Mouse (Mus musculus) T-helper 17 cell (primary cell): ENCODE measurements around the gene Haghl.

ENCODE experiments used
- in situ Hi-C, 2 experiments: fragments of 300-600 bp; cut with MboI, MseI; formaldehyde crosslinking; loops; 1 replicate in 1 of 2; 2 replicates in 1 of 2; pipeline ENCODE4 v1.15.1; 2025; ENCODE audit warnings: high pct_unique_total_duplicates in 2 of 2

Gene Haghl

GRCm38 (mm10) chr17:25786781-25787504 is 1.5 kb upstream of the Haghl start:
- in situ Hi-C loops = no loop called here

DNA sequence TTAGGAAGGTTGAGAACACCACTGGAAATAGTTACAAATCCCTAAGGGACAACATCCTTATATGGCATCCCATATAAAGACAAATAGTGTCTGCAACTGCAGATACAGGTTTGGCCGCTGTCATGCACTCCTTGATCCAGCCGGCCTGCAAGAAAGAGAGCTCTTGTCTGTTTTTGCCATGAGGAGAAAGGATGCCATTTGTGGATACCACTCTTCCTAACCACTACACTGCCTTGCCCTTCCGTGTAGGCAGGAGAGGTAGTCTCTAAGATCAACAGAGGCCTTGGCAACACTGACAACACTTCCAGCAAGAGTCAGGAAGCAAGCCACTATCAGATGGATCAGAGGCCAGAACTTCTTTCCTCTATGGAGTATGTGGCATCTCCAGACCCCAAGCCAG is 807 bp upstream of the Haghl start, which contains the start of gene Ccdc78:
Gene Ccdc78, plus strand, starts transcription at position 301 of the 400 bp plus-strand sequence.
- in situ Hi-C loops = no loop called here

- in situ Hi-C loops = no loop called here
Measured at GRCm38 (mm10) chr17:25783861-25784574, 1.5 kb downstream of the Haghl start.

- in situ Hi-C loops = no loop called here
Measured at GRCm38 (mm10) chr17:25783086-25783485, 2.4 kb downstream of the Haghl start.

DNA sequence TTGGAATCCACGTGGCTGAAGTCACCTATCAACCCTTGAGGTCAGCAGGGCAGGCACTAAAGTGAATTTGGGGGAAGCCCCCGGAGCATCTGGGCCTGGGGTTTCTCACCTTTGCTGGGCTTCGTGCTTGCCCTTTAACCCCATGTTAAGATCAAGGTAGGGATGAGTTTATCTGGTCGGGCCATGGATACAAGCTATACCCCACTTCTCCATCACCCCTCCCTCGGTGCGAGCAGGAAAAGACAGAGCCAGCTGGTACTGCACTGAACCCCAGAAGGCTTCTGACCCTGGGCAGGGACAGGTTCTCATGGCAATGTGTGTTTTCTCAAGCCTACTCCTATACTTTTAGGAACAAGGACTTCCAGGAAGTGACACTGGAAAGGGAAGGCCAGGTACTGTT is 4.1 kb downstream of the Haghl start:
- in situ Hi-C loops = no loop called here

DNA sequence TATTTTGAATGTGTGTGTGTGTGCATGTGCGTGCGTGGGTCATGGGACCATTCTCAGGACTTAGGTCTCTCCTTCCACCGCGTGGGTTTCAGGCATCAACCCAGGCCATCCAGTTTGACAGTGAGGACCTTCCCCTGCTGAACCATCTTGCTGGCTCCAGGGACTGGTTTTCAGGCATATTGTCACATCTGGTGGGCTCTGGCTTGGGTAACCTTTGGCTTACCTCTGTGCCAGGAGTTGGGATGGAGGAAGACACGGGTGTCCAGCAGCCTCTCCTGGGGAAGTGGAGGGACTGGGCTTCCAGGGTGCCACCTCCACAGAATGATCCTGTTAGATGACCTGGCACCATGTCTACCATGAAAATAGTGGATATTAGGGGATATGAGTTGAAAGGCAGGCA is 7.5 kb downstream of the Haghl start:
- in situ Hi-C loops = no loop called here

- in situ Hi-C loops = no loop called here
Measured at GRCm38 (mm10) chr17:25775318-25776062, 10.0 kb downstream of the Haghl start.

DNA sequence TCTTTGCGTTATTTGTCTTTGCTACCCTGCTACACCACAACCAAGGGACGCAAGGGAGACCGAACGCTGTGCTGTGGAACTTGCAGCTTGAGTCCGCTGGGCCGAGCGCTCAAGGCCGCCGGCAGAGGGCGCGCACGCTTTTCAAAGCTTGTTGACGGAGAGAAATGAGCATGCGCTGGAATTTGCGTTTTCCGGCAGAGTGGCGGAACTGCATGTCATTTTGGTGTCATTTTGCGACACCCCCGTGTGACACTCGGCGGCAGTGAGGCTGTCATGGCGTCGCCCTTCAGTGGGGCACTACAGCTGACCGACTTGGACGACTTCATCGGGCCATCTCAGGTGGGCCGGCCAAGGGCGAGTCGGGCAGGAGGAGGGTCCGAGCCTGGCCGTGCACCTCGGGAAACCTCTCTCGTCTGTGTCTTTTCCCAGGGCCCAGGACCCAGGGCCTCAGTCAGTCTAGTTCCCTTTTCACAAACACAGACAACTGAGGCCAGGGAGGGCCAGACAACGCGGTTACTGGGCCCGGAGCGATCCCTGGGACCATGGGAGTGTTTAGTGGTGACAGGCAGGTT is 11.8 kb downstream of the Haghl start, which contains the start of gene Narfl:
Gene Narfl, plus strand, starts transcription at position 228 of the 572 bp plus-strand sequence.
- in situ Hi-C loops = no loop called here

DNA sequence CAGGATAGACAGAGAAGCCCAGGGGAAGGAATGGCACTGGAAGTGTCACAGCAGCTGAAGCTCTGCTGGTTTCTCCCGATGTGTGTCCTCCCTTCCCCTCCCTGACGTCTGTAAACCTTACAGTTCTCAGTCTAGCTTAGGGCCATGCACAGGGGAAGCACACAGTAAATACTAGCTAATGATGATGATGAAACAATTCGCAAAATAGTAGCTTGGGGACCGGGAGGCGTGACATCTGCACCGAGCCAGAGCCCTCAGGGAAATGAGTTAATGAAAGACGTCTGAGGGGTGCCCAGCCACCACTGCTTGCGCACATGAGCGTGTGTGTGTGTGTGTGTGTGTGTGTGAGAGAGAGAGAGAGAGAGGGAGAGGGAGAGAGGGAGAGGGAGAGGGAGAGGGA is 16.1 kb downstream of the Haghl start:
- in situ Hi-C loops = loop anchor here (5.0 kb wide), 1 partner anchor 33 kb away; no protein-coding TSS in a partner anchor

GRCm38 (mm10) chr17:25765886-25766285 is 19.6 kb downstream of the Haghl start:
- in situ Hi-C loops = loop anchor here (5.0 kb wide), 1 partner anchor 36 kb away; no protein-coding TSS in a partner anchor

- in situ Hi-C loops = no loop called here
Measured at GRCm38 (mm10) chr17:25762591-25762990, 22.9 kb downstream of the Haghl start.

- in situ Hi-C loops = no loop called here
Measured at GRCm38 (mm10) chr17:25761561-25761970, 23.9 kb downstream of the Haghl start.

DNA sequence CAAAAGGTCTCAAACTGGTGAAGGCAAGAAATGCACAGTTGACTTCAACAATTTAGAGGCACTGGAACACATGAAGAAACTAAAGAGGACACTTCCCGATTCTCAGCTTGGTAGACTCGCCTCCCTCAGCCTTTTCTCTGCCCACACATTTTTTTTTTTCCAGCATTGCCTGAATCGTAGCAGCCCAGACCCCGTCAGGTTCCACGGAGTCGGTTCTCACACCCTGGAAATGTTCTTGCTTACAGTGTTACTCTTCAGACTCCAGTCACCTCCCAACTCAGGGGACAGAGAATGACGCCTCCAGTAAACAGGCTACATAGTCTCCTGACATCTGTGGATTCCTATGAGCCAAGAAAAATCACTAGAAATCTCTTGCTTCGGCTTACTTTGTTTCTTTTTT is 25.3 kb downstream of the Haghl start:
- in situ Hi-C loops = no loop called here

GRCm38 (mm10) chr17:25757691-25758090 is 27.8 kb downstream of the Haghl start:
- in situ Hi-C loops = no loop called here

DNA sequence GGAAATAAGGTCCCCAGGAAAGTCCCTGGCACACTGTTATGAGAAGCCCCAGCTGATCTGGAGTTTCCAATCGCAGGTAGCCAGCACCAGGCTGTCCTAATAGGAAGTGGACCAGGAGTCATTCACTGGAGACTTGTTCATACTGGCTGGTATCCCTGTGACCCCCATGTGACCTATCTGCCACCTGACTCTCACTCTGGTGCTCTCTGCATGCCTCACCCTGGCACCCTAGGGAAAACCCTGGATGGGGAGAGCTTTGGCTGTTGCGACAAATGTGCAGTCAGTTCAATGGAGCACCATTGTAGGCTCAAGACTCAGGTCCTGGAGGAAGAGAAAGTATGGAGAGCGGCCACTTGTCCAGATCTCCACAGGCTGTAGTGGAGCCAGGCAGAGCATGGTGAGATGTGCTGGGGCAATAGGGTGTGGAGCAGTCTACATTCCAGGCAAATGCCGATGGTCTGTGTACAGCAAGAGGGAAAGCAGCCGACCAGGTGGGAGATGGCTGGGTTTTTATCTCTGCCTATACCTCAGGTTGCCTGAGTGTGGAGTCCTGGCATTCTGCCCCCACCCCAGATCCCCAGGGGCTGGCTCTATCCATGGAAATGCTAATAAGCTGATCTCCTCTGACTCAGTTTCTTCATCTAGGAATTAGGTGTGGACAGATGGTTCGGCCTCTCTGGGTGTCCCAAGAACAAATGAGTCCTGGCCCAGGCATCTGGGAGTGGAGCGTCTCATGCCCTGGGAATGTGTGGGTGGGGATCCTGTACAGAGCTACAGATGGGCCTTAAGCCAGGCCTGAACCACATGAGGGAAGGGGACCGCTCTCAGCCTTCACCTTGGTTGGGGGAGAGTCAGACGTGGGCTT is 28.9 kb downstream of the Haghl start:
- in situ Hi-C loops = no loop called here

DNA sequence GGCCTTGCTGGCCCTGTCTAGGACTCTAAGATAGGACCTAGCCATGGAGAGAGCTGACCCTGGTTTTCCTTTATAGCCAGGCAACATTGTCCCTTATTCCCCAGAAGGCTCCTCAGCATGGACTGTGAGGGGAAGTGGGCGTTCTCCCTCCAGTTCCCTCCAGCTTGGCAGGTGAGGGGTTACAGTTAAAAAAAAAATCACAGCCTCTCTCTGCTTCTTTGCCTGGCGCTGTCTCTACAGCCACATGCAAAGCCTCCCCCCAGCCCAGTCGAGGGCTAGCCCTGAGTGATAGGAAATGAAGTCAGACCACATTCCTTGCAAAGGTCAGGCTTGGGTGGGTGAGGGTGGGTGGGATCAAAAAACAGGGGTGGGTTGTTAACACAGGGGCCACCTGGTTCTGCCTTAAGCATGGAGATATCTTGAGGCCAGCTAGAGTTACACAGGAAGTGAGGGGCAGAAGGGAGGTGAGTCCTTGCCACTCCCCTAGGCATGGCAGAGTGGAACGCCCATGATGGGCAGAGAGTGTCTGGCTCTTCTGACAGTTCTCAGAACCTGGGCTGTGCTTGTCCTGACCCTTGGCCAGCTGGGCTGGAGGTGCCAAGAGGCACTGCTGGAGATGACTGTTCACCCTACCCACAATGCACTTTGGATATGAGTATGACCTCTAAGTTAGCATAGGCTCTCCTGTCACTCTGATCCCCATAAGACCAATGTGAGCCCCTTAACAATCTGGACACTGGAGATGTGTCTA is 29.7 kb downstream of the Haghl start:
- in situ Hi-C loops = no loop called here

DNA sequence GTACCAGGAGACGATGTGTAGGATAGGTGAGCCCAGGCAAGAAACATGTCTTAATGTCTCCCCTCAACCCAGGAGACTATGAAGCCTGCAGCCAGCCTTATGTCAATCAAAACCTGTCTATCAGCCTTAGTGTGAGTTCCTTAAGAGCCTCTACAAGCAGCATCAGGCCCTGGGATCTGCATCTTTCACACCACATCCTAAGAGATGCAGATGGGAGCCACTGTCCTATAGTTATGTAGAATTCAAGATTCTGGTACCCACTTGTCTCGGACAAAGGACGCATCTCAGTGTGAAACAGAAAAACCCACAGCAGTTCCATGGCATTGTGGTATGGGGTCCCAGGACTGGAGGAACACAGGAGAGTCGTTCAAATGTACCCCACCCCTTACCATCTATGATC is 30.4 kb downstream of the Haghl start:
- in situ Hi-C loops = no loop called here

- in situ Hi-C loops = no loop called here
Measured at GRCm38 (mm10) chr17:25754241-25754640, 31.2 kb downstream of the Haghl start, which contains the start of gene Msln. Gene Msln, minus strand, starts transcription at chr17:25754378.

- in situ Hi-C loops = no loop called here
Measured at GRCm38 (mm10) chr17:25751446-25751845, 34.0 kb downstream of the Haghl start.

DNA sequence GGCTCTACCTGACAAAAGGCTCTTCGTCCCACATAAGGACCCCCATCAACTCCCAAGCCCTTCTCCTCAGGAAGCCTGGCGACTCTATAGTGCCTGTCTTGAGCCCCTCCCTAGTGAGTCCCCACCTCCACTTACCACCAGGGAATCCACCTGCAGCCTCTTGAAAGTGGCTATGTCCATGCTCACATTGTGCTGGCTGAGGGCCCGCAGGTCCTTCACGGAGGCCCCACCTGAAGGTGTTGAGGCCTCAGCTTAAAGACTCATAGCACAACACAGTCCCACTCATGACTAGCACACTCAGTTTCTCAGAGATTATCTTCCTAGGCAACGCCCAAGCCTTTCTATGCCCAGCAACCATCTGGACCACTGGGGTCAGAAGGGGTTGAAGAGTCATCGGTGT is 36.2 kb downstream of the Haghl start:
- in situ Hi-C loops = no loop called here
